Mouse (Mus musculus): Measurements from ENCODE around the gene Cfap61.

Gene Cfap61

GRCm38 (mm10) chr2:146223176-146223905 is 288.8 kb downstream of the Cfap61 start:
- in situ Hi-C loops (cut with MboI; ENCODE audit: low pct_unique_long_range_greater_than_20kb in 1 of 2, low sequenced_read_pairs in 2 of 2, unreplicated experiment in 1 of 2), result loop anchor here in 1 of 2 experiments (25.0 kb wide), 2 partner anchors 261 to 964 kb away; partner anchors contain the start of gene Nkx2-2

- in situ Hi-C loops (cut with MboI; ENCODE audit: low pct_unique_long_range_greater_than_20kb in 1 of 2, low sequenced_read_pairs in 2 of 2, unreplicated experiment in 1 of 2), result loop anchor here in 1 of 2 experiments (25.0 kb wide), 2 partner anchors 262 to 963 kb away; partner anchors contain the start of gene Nkx2-2
Observed at GRCm38 (mm10) chr2:146224141-146224540, 289.6 kb downstream of the Cfap61 start.

- in situ Hi-C loops (cut with MboI; ENCODE audit: low pct_unique_long_range_greater_than_20kb in 1 of 2, low sequenced_read_pairs in 2 of 2, unreplicated experiment in 1 of 2), result no loop called here
Observed at GRCm38 (mm10) chr2:146225818-146226217, 291.2 kb downstream of the Cfap61 start.

GRCm38 (mm10) chr2:146226484-146226883 is 291.9 kb downstream of the Cfap61 start:
- in situ Hi-C loops (cut with MboI; ENCODE audit: low pct_unique_long_range_greater_than_20kb in 1 of 2, low sequenced_read_pairs in 2 of 2, unreplicated experiment in 1 of 2), result no loop called here

- in situ Hi-C loops (cut with MboI; ENCODE audit: low pct_unique_long_range_greater_than_20kb in 1 of 2, low sequenced_read_pairs in 2 of 2, unreplicated experiment in 1 of 2), result no loop called here
Observed at GRCm38 (mm10) chr2:146227646-146228045, 293.1 kb downstream of the Cfap61 start.

GRCm38 (mm10) chr2:146228435-146228834 is 293.9 kb downstream of the Cfap61 start:
- in situ Hi-C loops (cut with MboI; ENCODE audit: low pct_unique_long_range_greater_than_20kb in 1 of 2, low sequenced_read_pairs in 2 of 2, unreplicated experiment in 1 of 2), result no loop called here

GRCm38 (mm10) chr2:146231485-146231884 is 296.9 kb downstream of the Cfap61 start:
- in situ Hi-C loops (cut with MboI; ENCODE audit: low pct_unique_long_range_greater_than_20kb in 1 of 2, low sequenced_read_pairs in 2 of 2, unreplicated experiment in 1 of 2), result no loop called here

GRCm38 (mm10) chr2:146239196-146239747 is 304.7 kb downstream of the Cfap61 start:
- in situ Hi-C loops (cut with MboI; ENCODE audit: low pct_unique_long_range_greater_than_20kb in 1 of 2, low sequenced_read_pairs in 2 of 2, unreplicated experiment in 1 of 2), result no loop called here

- in situ Hi-C loops (cut with MboI; ENCODE audit: low pct_unique_long_range_greater_than_20kb in 1 of 2, low sequenced_read_pairs in 2 of 2, unreplicated experiment in 1 of 2), result no loop called here
Observed at GRCm38 (mm10) chr2:146244049-146244448, 309.5 kb downstream of the Cfap61 start.

- in situ Hi-C loops (cut with MboI; ENCODE audit: low pct_unique_long_range_greater_than_20kb in 1 of 2, low sequenced_read_pairs in 2 of 2, unreplicated experiment in 1 of 2), result no loop called here
Observed at GRCm38 (mm10) chr2:146245401-146245800, 310.8 kb downstream of the Cfap61 start.

- in situ Hi-C loops (cut with MboI; ENCODE audit: low pct_unique_long_range_greater_than_20kb in 1 of 2, low sequenced_read_pairs in 2 of 2, unreplicated experiment in 1 of 2), result no loop called here
Observed at GRCm38 (mm10) chr2:146246409-146247075, 312.0 kb downstream of the Cfap61 start.

GRCm38 (mm10) chr2:146247576-146247975 is 313.0 kb downstream of the Cfap61 start:
- in situ Hi-C loops (cut with MboI; ENCODE audit: low pct_unique_long_range_greater_than_20kb in 1 of 2, low sequenced_read_pairs in 2 of 2, unreplicated experiment in 1 of 2), result no loop called here

- in situ Hi-C loops (cut with MboI; ENCODE audit: low pct_unique_long_range_greater_than_20kb in 1 of 2, low sequenced_read_pairs in 2 of 2, unreplicated experiment in 1 of 2), result no loop called here
Observed at GRCm38 (mm10) chr2:146249033-146249432, 314.4 kb downstream of the Cfap61 start.

- in situ Hi-C loops (cut with MboI; ENCODE audit: low pct_unique_long_range_greater_than_20kb in 1 of 2, low sequenced_read_pairs in 2 of 2, unreplicated experiment in 1 of 2), result no loop called here
Observed at GRCm38 (mm10) chr2:146250236-146250904, 315.8 kb downstream of the Cfap61 start.

- in situ Hi-C loops (cut with MboI; ENCODE audit: low pct_unique_long_range_greater_than_20kb in 1 of 2, low sequenced_read_pairs in 2 of 2, unreplicated experiment in 1 of 2), result no loop called here
Observed at GRCm38 (mm10) chr2:146254387-146254786, 319.8 kb downstream of the Cfap61 start.

- in situ Hi-C loops (cut with MboI; ENCODE audit: low pct_unique_long_range_greater_than_20kb in 1 of 2, low sequenced_read_pairs in 2 of 2, unreplicated experiment in 1 of 2), result no loop called here
Observed at GRCm38 (mm10) chr2:146255636-146256035, 321.1 kb downstream of the Cfap61 start.

- in situ Hi-C loops (cut with MboI; ENCODE audit: low pct_unique_long_range_greater_than_20kb in 1 of 2, low sequenced_read_pairs in 2 of 2, unreplicated experiment in 1 of 2), result no loop called here
Observed at GRCm38 (mm10) chr2:146256321-146256875, 321.8 kb downstream of the Cfap61 start.

GRCm38 (mm10) chr2:146257037-146257436 is 322.5 kb downstream of the Cfap61 start:
- in situ Hi-C loops (cut with MboI; ENCODE audit: low pct_unique_long_range_greater_than_20kb in 1 of 2, low sequenced_read_pairs in 2 of 2, unreplicated experiment in 1 of 2), result no loop called here

- in situ Hi-C loops (cut with MboI; ENCODE audit: low pct_unique_long_range_greater_than_20kb in 1 of 2, low sequenced_read_pairs in 2 of 2, unreplicated experiment in 1 of 2), result no loop called here
Observed at GRCm38 (mm10) chr2:146257609-146258008, 323.0 kb downstream of the Cfap61 start.
